Mouse (Mus musculus) kidney, adult 2 months (tissue): Measurements from ENCODE around the gene Gm2a.

Experiments used
- CTCF ChIP-seq: fragments of 200-500 bp; conservative IDR thresholded peaks from 2 replicates; pipeline ENCODE4 v1.5.1; 2011; ENCODE audit warnings: low read depth, mild to moderate bottlenecking, control low read depth, low read length, moderate library complexity, mixed read lengths; ENCODE audit not compliant: insufficient read depth, insufficient read length
- POLR2A ChIP-seq: fragments of 200-500 bp; IDR thresholded peaks from one replicate; pipeline ENCODE4 v1.6.1; 2011; ENCODE audit warnings: low read depth, low read length, control low read depth

DNA sequence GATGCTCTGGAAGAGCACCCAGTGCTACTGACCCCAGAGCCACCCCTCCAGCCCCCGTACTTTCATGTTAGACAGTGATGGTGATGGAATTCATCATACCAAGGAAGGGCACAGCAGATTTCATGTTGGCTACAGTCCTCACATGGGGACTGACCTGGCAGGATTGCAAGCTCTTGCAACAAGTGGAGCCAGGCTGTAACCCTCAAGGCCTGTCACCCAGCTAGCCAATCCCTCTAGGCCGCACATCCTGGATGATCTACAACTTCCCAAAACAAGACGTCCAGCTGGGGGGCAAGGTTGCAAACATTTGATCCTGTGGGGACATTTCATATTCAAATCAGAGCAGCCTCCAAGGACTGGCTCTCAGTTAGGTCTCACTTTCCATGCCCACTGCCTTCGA is 13.3 kb upstream of the Gm2a start:
- TF ChIP-seq POLR2A: no peak
- TF ChIP-seq CTCF: no peak
